Mouse (Mus musculus) kidney, embryonic 14.5 days (tissue): ENCODE results near the gene Efcab6. TPM values are rescaled to one million over a fixed set of nuclear protein-coding genes. Genes with fewer than 3 reads are reported as not detected.
A peak's percentile ranks its signal among the peaks of the same experiment; 100 is the strongest.

Experiments
- ATAC-seq: fragments of 200-750 bp; cut with Nextera tagmentation; 2 replicates; pipeline ENCODE4 v1.8.0; 2017; ENCODE audit warnings: moderate number of reproducible peaks, mild to moderate bottlenecking, moderate TSS enrichment, moderate library complexity; ENCODE audit not compliant: low FRiP score, low TSS enrichment
- H3K27ac ChIP-seq: fragments of 300-500 bp; sonication (generic); 2 replicates; pipeline ENCODE4 v1.5.1; 2014; ENCODE audit warnings: low read depth, mild to moderate bottlenecking, low read length, moderate library complexity, mixed read lengths
- H3K27me3 ChIP-seq: fragments of 300-500 bp; sonication (generic); 2 replicates; pipeline ENCODE4 v1.6.1; 2014; ENCODE audit warnings: mild to moderate bottlenecking, low read length; ENCODE audit not compliant: control insufficient read depth, insufficient read depth
- H3K36me3 ChIP-seq: fragments of 300-500 bp; sonication (generic); 2 replicates; pipeline ENCODE4 v1.6.1; 2014; ENCODE audit warnings: low read length, mixed read lengths; ENCODE audit not compliant: control insufficient read depth, insufficient read depth
- H3K4me1 ChIP-seq: fragments of 300-500 bp; sonication (generic); 2 replicates; pipeline ENCODE4 v1.6.1; 2014; ENCODE audit warnings: low read length, mixed read lengths; ENCODE audit not compliant: control insufficient read depth, insufficient read depth
- H3K4me2 ChIP-seq: fragments of 300-500 bp; sonication (generic); replicated peaks from 2 replicates; pipeline ENCODE4 v1.6.1; 2014; ENCODE audit warnings: low read depth, mild to moderate bottlenecking, low read length
- H3K4me3 ChIP-seq: fragments of 300-500 bp; sonication (generic); 2 replicates; pipeline ENCODE4 v1.5.1; 2014; ENCODE audit warnings: mild to moderate bottlenecking, low read length
- H3K9ac ChIP-seq: fragments of 300-500 bp; sonication (generic); 2 replicates; pipeline ENCODE4 v1.6.1; 2014; ENCODE audit warnings: low read depth, mild to moderate bottlenecking, low read length, moderate library complexity
- H3K9me3 ChIP-seq: fragments of 300-500 bp; sonication (generic); 2 replicates; pipeline ENCODE4 v1.6.1; 2016; ENCODE audit warnings: low read length; ENCODE audit not compliant: control insufficient read depth
- WGBS: fragments of 180-500 bp; shearing (Covaris S2); extraction: QIAGEN DNeasy Blood & Tissue Kit; methylation state at CpG from one replicate; pipeline ENCODE4 v1.1.7; 2014; 5-methylcytosine and 5-hydroxymethylcytosine counted together
- polyA plus RNA-seq: library from polyadenylated mRNA; unstranded; fragments of >200 nt; fragmentation: Nextera tagmentation; extraction: Ambion mirVana; gene quantifications from 2 replicates; pipeline ENCODE4 v1.2.1, GENCODE M21; 2014

Efcab6 gene
- polyA plus RNA-seq, 1 experiment from 2014 or later = not detected

DNA sequence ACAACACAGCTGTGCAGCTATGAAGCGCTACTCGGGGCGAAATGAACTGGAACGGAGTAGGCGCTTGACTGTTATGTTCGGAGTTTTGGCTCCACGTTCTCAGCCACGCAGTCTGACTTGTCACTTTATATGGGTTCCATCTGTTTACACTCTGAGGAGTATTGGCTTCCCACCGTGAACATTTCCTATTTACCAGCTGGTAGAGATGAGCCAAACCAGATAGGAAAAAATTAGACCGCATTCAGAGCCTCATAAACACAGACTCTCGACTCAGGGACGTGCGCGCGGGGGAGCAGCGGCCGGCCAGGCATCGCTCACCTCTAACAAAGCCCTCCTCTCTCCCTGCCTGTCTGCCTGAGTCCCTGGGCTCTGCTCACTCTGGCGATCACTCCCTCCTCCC lies 67.1 kb downstream of the Efcab6 start:
- Histone ChIP-seq H3K9me3 (no peaks in the 10 kb centered on the region), H3K4me3 (no peak overlapping the region), H3K4me2 (peak overlapping the region; percentile 33), H3K36me3 (no peaks in the 10 kb centered on the region), H3K4me1 (peaks cover 7% of the 10 kb centered on the region), H3K9ac (no peak overlapping the region), H3K27me3 (no peaks in the 10 kb centered on the region), H3K27ac (no peak overlapping the region)
- 6% methylated on average over 19 of the region's 19 CpGs for WGBS
- ATAC-seq = peak; percentile 91

DNA sequence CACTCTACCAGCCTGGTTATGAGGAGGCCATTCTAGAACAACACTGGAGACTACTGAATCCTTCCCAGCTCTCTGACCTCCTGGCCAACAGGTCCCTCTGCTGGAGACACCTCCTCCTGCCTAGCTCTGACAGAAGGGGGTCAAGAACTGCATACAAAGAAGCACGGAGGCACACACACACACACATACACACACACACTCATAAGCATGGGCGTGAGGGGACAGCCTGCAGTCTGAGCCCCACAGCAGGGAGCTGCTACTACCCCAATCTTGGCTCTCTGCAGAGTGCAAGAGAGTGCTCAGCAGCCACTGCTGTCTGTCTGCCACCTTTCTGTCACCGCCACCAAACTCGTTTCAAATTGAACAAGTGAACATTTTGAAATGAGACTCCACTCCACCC lies 67.6 kb downstream of the Efcab6 start:
- H3K9ac ChIP-seq = no peak overlapping the region
- no peaks in the 10 kb centered on the region for H3K27me3 ChIP-seq
- 13% methylated on average over 4 of the region's 4 CpGs for WGBS
- ATAC-seq = peak; percentile 36; the same call in 1 of the 2 replicates
- H3K4me3 ChIP-seq = no peak overlapping the region
- H3K9me3 ChIP-seq = 0 out of 2 replicates have a peak, but pooled peaks cover 2% of the 10 kb centered on the region
- peaks cover 7% of the 10 kb centered on the region for H3K4me1 ChIP-seq
- peak overlapping the region; percentile 17; the same call in 1 of the 2 replicates for H3K27ac ChIP-seq
- H3K36me3 ChIP-seq = no peaks in the 10 kb centered on the region
- no peak overlapping the region for H3K4me2 ChIP-seq

GRCm38 (mm10) chr15:83996864-83997263 lies 68.3 kb downstream of the Efcab6 start:
- no peaks in the 10 kb centered on the region for H3K27me3 ChIP-seq

GRCm38 (mm10) chr15:83992191-83992590 lies 73.0 kb downstream of the Efcab6 start:
- Histone ChIP-seq H3K36me3 (no peaks in the 10 kb centered on the region), H3K9me3 (0 out of 2 replicates have a peak, but pooled peaks cover 2% of the 10 kb centered on the region), H3K4me2 (no peak overlapping the region), H3K27me3 (no peaks in the 10 kb centered on the region), H3K27ac (no peak overlapping the region), H3K4me3 (no peak overlapping the region), H3K9ac (no peak overlapping the region), H3K4me1 (no peaks in the 10 kb centered on the region; the same call in none of the 2 replicates)
- WGBS = 91% methylated on average over 15 of the region's 15 CpGs
- no peak for ATAC-seq

More at GRCm38 (mm10) chr15:83996864-83997263, 68.3 kb downstream of the Efcab6 start:
- WGBS = 64% methylated on average over 7 of the region's 7 CpGs
- Histone ChIP-seq H3K4me2 (no peak overlapping the region), H3K27ac (no peak overlapping the region), H3K9ac (no peak overlapping the region), H3K4me1 (peaks cover 7% of the 10 kb centered on the region), H3K9me3 (0 out of 2 replicates have a peak, but pooled peaks cover 2% of the 10 kb centered on the region), H3K4me3 (no peak overlapping the region), H3K36me3 (no peaks in the 10 kb centered on the region)
- no peak for ATAC-seq

- 6% methylated on average over 3 of the region's 3 CpGs for WGBS
- no peaks in the 10 kb centered on the region for H3K27me3 ChIP-seq
Measured at GRCm38 (mm10) chr15:83991461-83991860, 73.7 kb downstream of the Efcab6 start.

GRCm38 (mm10) chr15:83989241-83989640 lies 75.9 kb downstream of the Efcab6 start:
- H3K36me3 ChIP-seq = no peaks in the 10 kb centered on the region
- 95% methylated on average over 5 of the region's 5 CpGs for WGBS
- H3K9ac ChIP-seq = no peak overlapping the region
- H3K4me2 ChIP-seq = no peak overlapping the region
- no peak overlapping the region for H3K4me3 ChIP-seq
- ATAC-seq = no peak
- no peak overlapping the region for H3K27ac ChIP-seq
- no peaks in the 10 kb centered on the region for H3K27me3 ChIP-seq
- 0 out of 2 replicates have a peak, but pooled peaks cover 2% of the 10 kb centered on the region for H3K9me3 ChIP-seq
- H3K4me1 ChIP-seq = no peaks in the 10 kb centered on the region

More at GRCm38 (mm10) chr15:83991461-83991860, 73.7 kb downstream of the Efcab6 start:
- ATAC-seq = no peak
- 0 out of 2 replicates have a peak, but pooled peaks cover 2% of the 10 kb centered on the region for H3K9me3 ChIP-seq
- H3K4me3 ChIP-seq = no peak overlapping the region
- H3K27ac ChIP-seq = no peak overlapping the region
- no peak overlapping the region for H3K9ac ChIP-seq
- no peaks in the 10 kb centered on the region; the same call in 1 of the 2 replicates for H3K4me1 ChIP-seq
- no peaks in the 10 kb centered on the region for H3K36me3 ChIP-seq
- no peak overlapping the region for H3K4me2 ChIP-seq

DNA sequence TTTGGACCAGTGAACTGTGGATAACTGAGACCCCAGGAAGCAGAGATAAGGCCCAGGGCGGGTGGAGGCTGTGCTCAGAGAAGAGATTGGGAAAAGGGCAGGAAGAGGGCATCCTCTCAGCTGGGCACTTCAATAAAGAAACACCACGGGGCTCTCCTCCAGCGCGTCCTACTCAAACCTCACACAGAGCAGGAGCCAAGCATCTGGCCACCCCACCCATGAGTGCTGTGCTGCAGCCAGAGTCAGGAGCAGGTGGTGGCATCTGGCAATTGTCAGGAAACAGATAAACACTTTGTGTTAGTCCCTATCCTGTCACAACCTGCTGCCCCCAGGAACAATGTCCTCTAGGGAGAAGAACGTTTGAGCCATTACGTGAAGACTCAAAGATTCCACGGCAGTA lies 77.1 kb downstream of the Efcab6 start:
- Histone ChIP-seq H3K27me3 (no peaks in the 10 kb centered on the region), H3K4me3 (no peak overlapping the region)
- no peak for ATAC-seq

DNA sequence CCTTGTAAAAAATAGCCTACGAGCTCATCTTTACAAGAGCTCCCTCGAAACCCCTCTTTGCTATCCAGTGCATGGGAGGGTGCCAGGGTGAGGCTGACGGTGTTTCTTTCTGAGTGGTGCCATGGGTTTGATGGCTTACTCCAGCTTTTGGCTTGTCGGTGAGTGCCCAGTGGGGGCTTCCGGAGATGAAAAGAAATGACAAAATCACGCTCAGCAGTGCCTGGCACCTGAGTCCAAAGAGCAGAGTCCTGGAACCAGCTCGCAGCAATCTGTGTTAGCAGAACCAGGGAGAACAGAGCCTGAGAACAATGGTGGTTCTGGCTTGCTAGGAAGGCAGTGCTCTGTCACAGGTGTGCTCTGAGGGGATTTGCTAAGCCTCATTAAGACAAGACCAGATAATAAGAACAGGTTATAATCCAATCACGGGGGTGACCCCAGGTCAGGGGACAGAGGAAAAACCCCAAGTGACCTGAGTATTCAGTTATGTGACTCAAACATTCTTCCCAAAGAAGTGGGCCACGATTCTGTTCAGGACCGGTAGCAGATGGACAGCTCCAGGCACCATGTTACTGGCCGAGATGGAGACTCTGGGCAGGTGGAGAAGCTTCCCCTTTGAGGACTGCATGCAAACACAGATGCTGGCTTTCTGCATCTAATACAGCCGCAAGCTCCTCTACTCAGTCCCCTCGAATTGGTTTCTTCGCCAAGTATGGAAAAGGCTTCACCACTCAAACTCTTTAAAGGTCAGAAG lies 82.8 kb downstream of the Efcab6 start:
- Histone ChIP-seq H3K36me3 (no peaks in the 10 kb centered on the region), H3K4me1 (no peaks in the 10 kb centered on the region), H3K27me3 (no peaks in the 10 kb centered on the region), H3K9ac (no peak overlapping the region), H3K4me2 (no peak overlapping the region), H3K4me3 (no peak overlapping the region), H3K9me3 (no peaks in the 10 kb centered on the region), H3K27ac (no peak overlapping the region)
- WGBS = 68% methylated on average over 14 of the region's 14 CpGs
- ATAC-seq = no peak

More for the DNA sequence above, 77.1 kb downstream of the Efcab6 start:
- H3K9ac ChIP-seq = no peak overlapping the region
- no peaks in the 10 kb centered on the region for H3K36me3 ChIP-seq
- WGBS = 43% methylated on average over 7 of the region's 7 CpGs
- H3K27ac ChIP-seq = no peak overlapping the region
- H3K4me2 ChIP-seq = no peak overlapping the region
- 0 out of 2 replicates have a peak, but pooled peaks cover 2% of the 10 kb centered on the region for H3K9me3 ChIP-seq
- no peaks in the 10 kb centered on the region for H3K4me1 ChIP-seq

- Histone ChIP-seq H3K9me3 (no peaks in the 10 kb centered on the region), H3K9ac (no peak overlapping the region), H3K36me3 (no peaks in the 10 kb centered on the region), H3K4me1 (no peaks in the 10 kb centered on the region), H3K4me3 (no peak overlapping the region), H3K27me3 (no peaks in the 10 kb centered on the region), H3K4me2 (no peak overlapping the region), H3K27ac (no peak overlapping the region)
- no peak for ATAC-seq
- WGBS = 70% methylated on average over 6 of the region's 6 CpGs
Measured at GRCm38 (mm10) chr15:83978865-83979264, 86.3 kb downstream of the Efcab6 start.
